Mouse (Mus musculus) brain, embryonic 14.5 days (tissue): ENCODE results near the gene Lrch1.

ENCODE experiments used
- CTCF ChIP-seq: fragments of 200-500 bp; IDR thresholded peaks from 2 replicates; pipeline ENCODE4 v1.5.1; 2012; ENCODE audit warnings: inconsistent platforms, mild to moderate bottlenecking, moderate library complexity, borderline replicate concordance; ENCODE audit not compliant: insufficient read depth, insufficient read length; ENCODE audit errors: extremely low read depth
- POLR2A ChIP-seq: fragments of 200-500 bp; IDR thresholded peaks from 2 replicates; pipeline ENCODE4 v1.6.1; 2012; ENCODE audit warnings: mild to moderate bottlenecking, inconsistent platforms, borderline replicate concordance; ENCODE audit not compliant: poor library complexity, insufficient read depth, insufficient read length, severe bottlenecking; ENCODE audit errors: extremely low read depth

GRCm38 (mm10) chr14:74838816-74839215 lies 108.9 kb downstream of the Lrch1 start:
- TF ChIP-seq CTCF (no peak), POLR2A (no peak)
